Mouse (Mus musculus) liver, embryonic 13.5 days (tissue): Measurements from ENCODE around the gene Atp6v1b1. TPM values are rescaled to one million over a fixed set of nuclear protein-coding genes. Genes with fewer than 3 reads are reported as not detected.

Experiments used
- ATAC-seq: fragments of 200-750 bp; cut with Nextera tagmentation; 2 replicates; pipeline ENCODE4 v1.8.0; 2017; ENCODE audit warnings: low read depth, mild to moderate bottlenecking, moderate number of reproducible peaks, moderate library complexity
- DNase-seq: peaks from one replicate; pipeline ENCODE4 v3.0.0; 2022
- H3K27ac ChIP-seq: fragments of 300-500 bp; sonication (generic); 2 replicates; pipeline ENCODE4 v1.5.1; 2015; ENCODE audit warnings: moderate library complexity, mild to moderate bottlenecking, inconsistent platforms
- H3K27me3 ChIP-seq: fragments of 300-500 bp; sonication (generic); 2 replicates; pipeline ENCODE4 v1.6.1; 2015; ENCODE audit warnings: mild to moderate bottlenecking, inconsistent platforms
- H3K36me3 ChIP-seq: fragments of 300-500 bp; sonication (generic); 2 replicates; pipeline ENCODE4 v1.6.1; 2015; ENCODE audit warnings: mild to moderate bottlenecking, inconsistent platforms
- H3K4me1 ChIP-seq: fragments of 300-500 bp; sonication (generic); replicated peaks from 2 replicates; pipeline ENCODE4 v1.6.1; 2015; ENCODE audit warnings: inconsistent platforms
- H3K4me2 ChIP-seq: fragments of 300-500 bp; sonication (generic); 2 replicates; pipeline ENCODE4 v1.6.1; 2015; ENCODE audit warnings: inconsistent platforms, mild to moderate bottlenecking, moderate library complexity
- H3K4me3 ChIP-seq: fragments of 300-500 bp; sonication (generic); replicated peaks from 2 replicates; pipeline ENCODE4 v1.5.1; 2015; ENCODE audit warnings: mild to moderate bottlenecking, inconsistent platforms
- H3K9ac ChIP-seq: fragments of 300-500 bp; sonication (generic); 2 replicates; pipeline ENCODE4 v1.6.1; 2015; ENCODE audit warnings: mild to moderate bottlenecking, inconsistent platforms
- H3K9me3 ChIP-seq: fragments of 300-500 bp; sonication (generic); replicated peaks from 2 replicates; pipeline ENCODE4 v1.6.1; 2016; ENCODE audit warnings: inconsistent platforms
- whole genome bisulfite sequencing: fragments of 180-500 bp; shearing (Covaris S2); methylation state at CpG from one replicate; pipeline ENCODE4 v1.1.7; 2015; ENCODE audit not compliant: insufficient replicate concordance; 5-methylcytosine and 5-hydroxymethylcytosine counted together
- polyA plus RNA-seq: library from polyadenylated mRNA; unstranded; fragments of >200 nt; fragmentation: Nextera tagmentation; extraction: Ambion mirVana; gene quantifications from 2 replicates; pipeline ENCODE4 v1.2.1, GENCODE M21; 2015

Atp6v1b1 gene
- polyA plus RNA-seq, 1 experiment from 2014 or later = not detected

DNA sequence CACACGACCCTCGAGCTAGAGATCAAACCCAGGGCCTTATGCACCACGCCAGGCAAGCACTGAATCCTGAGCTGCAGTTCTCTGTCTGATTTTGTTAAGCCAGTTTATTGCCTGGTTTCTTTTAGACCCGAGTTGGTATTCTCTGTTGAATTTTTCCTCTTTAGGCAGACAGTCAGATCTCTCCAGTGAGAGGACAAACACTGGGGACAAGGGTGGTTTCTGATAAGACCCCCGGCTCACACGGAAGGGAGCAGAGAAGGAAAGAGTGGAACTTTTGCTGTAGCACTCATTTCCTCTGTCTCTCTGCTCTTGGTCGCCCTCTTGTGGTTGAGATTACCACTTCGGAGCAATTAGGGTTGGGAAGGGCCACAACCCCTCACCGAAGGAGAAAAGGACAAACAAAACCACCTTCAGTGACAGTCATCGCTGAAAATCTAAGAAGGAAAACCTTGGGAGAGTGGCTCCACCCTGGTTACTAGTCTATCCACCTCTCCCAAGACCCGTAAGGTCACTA is 7.4 kb downstream of the Atp6v1b1 start:
- 6% methylated on average over 11 of the region's 11 CpGs for WGBS
- H3K27me3 ChIP-seq = peaks cover 47% of the 10 kb centered on the region

DNA sequence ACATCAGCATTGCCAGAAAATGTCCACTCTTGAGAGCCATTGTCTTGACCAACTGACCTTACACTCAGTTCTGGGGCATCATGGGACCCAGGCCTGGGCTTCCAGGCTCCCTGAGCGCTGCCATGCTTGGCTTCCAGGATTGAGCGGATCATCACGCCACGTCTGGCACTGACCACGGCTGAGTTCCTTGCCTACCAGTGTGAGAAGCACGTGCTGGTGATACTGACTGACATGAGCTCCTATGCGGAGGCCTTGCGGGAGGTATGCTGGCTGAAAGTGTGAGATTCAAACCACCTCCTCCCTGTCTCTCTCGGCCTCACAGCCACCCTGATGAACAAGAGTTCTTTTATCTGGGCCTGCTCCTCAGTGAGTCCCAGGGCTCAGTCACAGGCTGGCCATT is 13.3 kb downstream of the Atp6v1b1 start:
- Histone ChIP-seq H3K27ac (no peak overlapping the region), H3K4me2 (no peak overlapping the region), H3K27me3 (peaks cover 82% of the 10 kb centered on the region), H3K4me1 (no peaks in the 10 kb centered on the region), H3K36me3 (no peaks in the 10 kb centered on the region), H3K9me3 (no peaks in the 10 kb centered on the region), H3K4me3 (no peak overlapping the region), H3K9ac (no peak overlapping the region)
- 69% methylated on average over 9 of the region's 9 CpGs for WGBS
- ATAC-seq (no peak), DNase-seq (no peak)

More for the DNA sequence above, 7.4 kb downstream of the Atp6v1b1 start:
- no peak overlapping the region for H3K4me3 ChIP-seq
- H3K4me2 ChIP-seq = no peak overlapping the region
- H3K4me1 ChIP-seq = 0 out of 2 replicates have a peak, but pooled peaks cover 3% of the 10 kb centered on the region
- H3K9ac ChIP-seq = no peak overlapping the region
- no peak overlapping the region for H3K27ac ChIP-seq
- peak; percentile 21 for DNase-seq
- no peaks in the 10 kb centered on the region for H3K9me3 ChIP-seq
- no peaks in the 10 kb centered on the region for H3K36me3 ChIP-seq
- no peak for ATAC-seq

DNA sequence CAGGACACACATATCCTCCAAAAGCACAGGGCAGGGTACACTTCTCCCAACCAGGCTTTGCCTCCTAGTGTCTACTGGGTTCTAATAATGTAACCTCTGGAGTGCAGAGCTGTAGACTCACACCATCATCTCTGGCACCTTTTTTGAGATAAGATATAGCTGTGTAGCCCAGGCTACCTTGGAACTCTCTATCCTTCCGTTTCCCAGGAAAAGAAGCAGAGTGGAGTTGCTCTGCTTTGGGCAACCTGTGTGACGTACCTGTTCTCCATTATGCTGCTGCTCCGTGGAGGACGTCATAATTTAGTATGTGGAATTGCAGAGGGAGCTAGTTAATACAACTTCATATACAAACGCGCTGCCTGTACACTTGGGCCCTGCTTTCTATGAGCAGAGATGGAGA is 19.6 kb downstream of the Atp6v1b1 start, which contains the start of gene Ankrd53:
Gene Ankrd53, plus strand, starts transcription at position 301 of the 400 bp plus-strand sequence.
- ATAC-seq (no peak), DNase-seq (no peak)
- 37% methylated on average over 6 of the region's 6 CpGs for WGBS
- H3K4me1 ChIP-seq = peaks cover 11% of the 10 kb centered on the region; the same call in 1 of the 2 replicates
- H3K9me3 ChIP-seq = no peaks in the 10 kb centered on the region
- H3K27ac ChIP-seq = no peak within 1 kb of the TSS
- no peaks in the 10 kb centered on the region for H3K36me3 ChIP-seq
- H3K9ac ChIP-seq = 0 out of 2 replicates have a peak within 1 kb of the TSS, but pooled peaks have one; percentile 9
- H3K27me3 ChIP-seq = peaks cover 65% of the 10 kb centered on the region
- peak within 1 kb of the TSS; percentile 27 for H3K4me3 ChIP-seq
- peak within 1 kb of the TSS; percentile 55 for H3K4me2 ChIP-seq

DNA sequence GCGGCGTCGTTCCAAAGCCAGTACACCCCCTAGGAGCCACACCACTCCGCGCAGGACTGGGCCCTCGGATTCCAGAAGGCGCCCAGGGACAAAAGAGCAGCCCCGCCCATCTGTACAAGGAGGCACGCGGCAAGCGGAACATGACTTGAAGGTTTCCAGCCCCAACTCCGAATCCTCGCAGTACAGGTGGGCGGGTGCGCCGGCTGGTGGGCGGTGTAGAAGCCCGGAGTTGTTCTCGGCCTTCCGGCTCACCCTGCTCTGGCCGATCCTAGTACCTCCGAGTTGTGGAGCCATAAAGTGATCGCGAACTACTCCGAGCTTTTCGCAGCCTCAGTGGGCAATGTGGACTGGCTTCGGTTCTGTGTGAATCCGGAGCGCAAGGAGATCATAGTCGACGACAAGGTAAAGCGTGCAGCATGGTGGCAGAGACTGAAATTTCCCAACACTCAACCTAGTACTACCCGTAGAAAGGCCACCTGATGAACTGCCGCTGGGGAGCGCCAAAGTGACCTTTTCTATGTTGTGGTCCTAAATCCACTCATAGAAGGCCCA is 20.2 kb downstream of the Atp6v1b1 start:
- ATAC-seq (peak; percentile 31; the same call in 1 of the 2 replicates), DNase-seq (no peak)
- Histone ChIP-seq H3K27ac (no peak overlapping the region), H3K27me3 (peaks cover 59% of the 10 kb centered on the region), H3K36me3 (no peaks in the 10 kb centered on the region), H3K4me1 (peaks cover 11% of the 10 kb centered on the region; the same call in 1 of the 2 replicates), H3K4me2 (peak overlapping the region; percentile 55), H3K9me3 (no peaks in the 10 kb centered on the region), H3K9ac (0 out of 2 replicates have a peak overlapping the region, but pooled peaks have one; percentile 9), H3K4me3 (peak overlapping the region; percentile 27)
- 4% methylated on average over 35 of the region's 35 CpGs for WGBS

DNA sequence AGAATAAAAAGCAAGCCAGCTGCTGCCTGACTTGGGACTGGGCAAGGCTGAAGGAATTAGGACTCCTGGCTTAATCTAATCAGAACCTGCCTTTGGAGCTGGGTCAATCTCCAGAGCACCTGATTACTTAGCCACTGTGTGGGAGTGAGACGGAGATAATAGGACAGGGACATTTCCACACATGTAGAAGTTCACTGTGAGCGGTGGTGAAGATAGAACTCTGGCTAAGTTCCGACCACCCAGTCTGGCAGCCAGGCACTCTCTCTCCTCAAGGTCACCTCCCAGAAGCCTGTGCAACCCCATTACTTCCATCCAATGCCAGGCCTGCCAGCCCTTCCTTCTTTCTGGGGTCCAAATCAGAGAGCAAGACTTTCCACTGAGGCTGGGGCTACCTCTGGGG is 24.2 kb downstream of the Atp6v1b1 start:
- 72% methylated on average over 3 of the region's 3 CpGs for WGBS
- H3K27ac ChIP-seq = no peak overlapping the region
- H3K4me1 ChIP-seq = peaks cover 11% of the 10 kb centered on the region; the same call in 1 of the 2 replicates
- H3K4me3 ChIP-seq = no peak overlapping the region
- H3K9ac ChIP-seq = no peak overlapping the region
- ATAC-seq (no peak), DNase-seq (no peak)
- peaks cover 25% of the 10 kb centered on the region for H3K27me3 ChIP-seq
- H3K9me3 ChIP-seq = no peaks in the 10 kb centered on the region
- H3K4me2 ChIP-seq = no peak overlapping the region
- H3K36me3 ChIP-seq = peaks cover 37% of the 10 kb centered on the region

DNA sequence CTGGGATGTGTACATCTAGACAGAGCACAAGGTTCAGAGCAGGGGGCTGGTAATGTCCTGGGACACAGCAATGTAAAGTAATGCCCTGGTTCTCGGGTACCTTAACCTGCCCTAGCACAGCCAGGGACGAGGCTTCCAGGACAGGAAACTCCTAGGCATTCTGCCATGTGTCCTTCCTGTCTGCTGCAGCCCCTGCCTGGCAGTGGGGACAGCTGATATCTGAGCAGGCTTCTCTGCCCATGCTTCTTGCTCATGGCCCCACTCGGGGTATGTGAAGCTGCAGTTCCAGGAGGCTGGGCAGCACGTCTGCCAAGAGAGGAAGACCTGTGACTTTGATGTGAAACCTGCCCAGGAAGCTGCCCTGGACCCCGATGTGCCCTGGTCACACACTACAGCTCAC is 25.7 kb downstream of the Atp6v1b1 start:
- Histone ChIP-seq H3K9me3 (no peaks in the 10 kb centered on the region), H3K27ac (no peak overlapping the region), H3K4me1 (peaks cover 6% of the 10 kb centered on the region), H3K4me3 (no peak overlapping the region), H3K36me3 (peaks cover 52% of the 10 kb centered on the region), H3K4me2 (no peak overlapping the region), H3K27me3 (peaks cover 10% of the 10 kb centered on the region), H3K9ac (no peak overlapping the region)
- DNase-seq (no peak), ATAC-seq (no peak)
- WGBS = 62% methylated on average over 5 of the region's 5 CpGs

DNA sequence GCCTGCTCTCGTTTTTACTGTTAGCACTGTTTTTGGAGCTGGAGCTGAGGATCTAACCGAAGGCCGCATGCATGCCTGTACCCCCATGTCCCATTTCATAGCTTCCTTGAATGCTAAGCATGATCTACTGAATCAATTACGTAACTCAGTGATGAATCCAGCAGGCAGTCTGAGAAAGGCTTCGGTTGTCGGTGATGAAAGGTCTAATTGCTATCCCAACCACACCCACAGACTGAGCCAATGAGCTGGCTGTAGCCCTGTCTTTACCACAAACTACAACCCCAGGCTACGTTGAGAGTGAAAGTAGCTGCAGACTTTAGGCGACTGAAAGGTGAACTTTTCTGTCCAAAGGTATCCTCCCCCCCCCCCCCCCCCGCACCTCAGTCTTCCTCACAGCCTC is 31.3 kb downstream of the Atp6v1b1 start:
- Histone ChIP-seq H3K27ac (peak overlapping the region; percentile 34; the same call in 1 of the 2 replicates), H3K4me1 (peaks cover 28% of the 10 kb centered on the region), H3K4me2 (peak overlapping the region; percentile 91), H3K27me3 (no peaks in the 10 kb centered on the region), H3K4me3 (peak overlapping the region; percentile 96), H3K36me3 (peaks cover 44% of the 10 kb centered on the region), H3K9ac (peak overlapping the region; percentile 95), H3K9me3 (no peaks in the 10 kb centered on the region)
- DNase-seq (no peak), ATAC-seq (no peak)
- WGBS = 58% methylated on average over 9 of the region's 9 CpGs

DNA sequence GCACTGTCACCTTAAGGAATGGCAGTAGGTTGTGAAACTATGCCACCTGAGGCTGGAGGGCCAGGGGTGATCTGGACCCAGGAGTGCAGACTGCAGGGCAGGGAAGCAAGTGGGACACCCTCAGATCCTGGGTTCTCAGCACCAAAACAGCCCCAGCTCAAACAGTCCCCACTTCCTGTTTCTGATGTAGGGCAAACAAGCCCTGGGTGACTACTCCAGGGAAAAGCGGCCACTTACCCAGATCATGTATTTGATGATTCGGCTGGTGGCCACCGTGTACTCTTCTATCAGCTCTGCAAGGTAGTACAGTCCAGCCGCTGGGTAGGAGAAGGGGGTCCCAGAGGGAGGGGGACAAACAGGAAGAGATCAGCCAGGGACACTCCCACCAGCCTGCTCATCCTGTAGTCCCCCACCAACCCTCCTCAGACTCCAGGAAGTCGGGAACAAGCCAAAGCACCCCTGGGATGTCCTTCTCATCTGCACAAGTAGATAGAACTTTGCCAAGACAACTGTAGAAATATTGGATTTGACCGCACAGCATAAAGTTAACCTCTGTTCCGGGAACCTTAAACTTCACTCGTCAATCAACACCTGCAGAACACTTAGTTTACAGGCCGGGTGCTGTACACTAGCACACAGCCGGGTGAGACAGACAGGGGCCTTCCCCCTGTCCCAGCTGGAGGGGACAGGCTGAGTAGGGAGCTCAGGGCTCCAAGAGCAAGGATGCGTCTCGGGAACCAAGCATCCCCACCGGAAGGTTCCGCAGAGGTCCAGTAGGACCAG is 32.2 kb downstream of the Atp6v1b1 start:
- H3K36me3 ChIP-seq = peaks cover 35% of the 10 kb centered on the region
- H3K9me3 ChIP-seq = no peaks in the 10 kb centered on the region
- H3K27ac ChIP-seq = peak overlapping the region; percentile 89
- peaks cover 28% of the 10 kb centered on the region for H3K4me1 ChIP-seq
- ATAC-seq = peak; percentile 55
- H3K27me3 ChIP-seq = no peaks in the 10 kb centered on the region
- WGBS = 1% methylated on average over 14 of the region's 14 CpGs
- H3K9ac ChIP-seq = peak overlapping the region; percentile 95
- H3K4me3 ChIP-seq = peak overlapping the region; percentile 96
- peak overlapping the region; percentile 91 for H3K4me2 ChIP-seq
- DNase-seq = peak; percentile 15

DNA sequence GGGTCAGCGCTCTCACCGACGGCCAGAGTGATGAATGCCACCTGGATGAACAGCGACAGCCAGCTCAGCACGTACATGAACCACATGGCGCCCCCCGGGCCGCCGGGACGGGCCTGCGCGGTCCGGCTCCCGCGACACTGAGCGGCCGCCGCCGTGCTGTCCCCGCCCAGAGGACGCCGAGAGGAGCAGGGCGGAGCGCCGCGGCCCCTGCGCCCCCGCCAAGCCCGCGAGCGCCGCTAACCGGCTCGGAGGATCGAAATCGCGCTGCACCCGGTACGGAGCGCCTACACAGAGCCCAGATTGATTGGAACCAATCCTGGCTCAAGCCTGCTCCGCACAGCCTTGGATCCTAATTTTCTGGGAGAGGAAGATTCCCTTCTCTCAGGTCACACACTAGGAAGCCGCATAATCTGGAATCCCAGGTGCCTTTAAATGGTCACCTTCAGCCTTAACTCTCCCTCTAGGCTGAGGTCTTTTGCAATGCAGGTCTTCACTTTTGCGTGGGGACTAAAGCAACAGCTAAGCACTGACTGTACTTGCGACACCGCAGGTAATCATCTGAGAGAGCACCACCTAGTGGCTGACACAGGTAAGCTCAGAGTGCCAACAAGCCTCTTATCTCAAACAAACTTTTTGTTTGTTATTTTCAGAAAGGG is 33.0 kb downstream of the Atp6v1b1 start, which contains the start of gene Tex261:
Gene Tex261, minus strand, starts transcription at position 176 of the 656 bp plus-strand sequence.
- WGBS = under 1% methylated on average over 45 of the region's 45 CpGs
- Histone ChIP-seq H3K27ac (peak within 1 kb of the TSS; percentile 89), H3K27me3 (no peaks in the 10 kb centered on the region), H3K36me3 (peaks cover 27% of the 10 kb centered on the region), H3K4me1 (peaks cover 28% of the 10 kb centered on the region), H3K4me3 (peak within 1 kb of the TSS; percentile 96), H3K9ac (peak within 1 kb of the TSS; percentile 95), H3K4me2 (peak within 1 kb of the TSS; percentile 91), H3K9me3 (no peaks in the 10 kb centered on the region)
- peak; percentile 80 for DNase-seq
- ATAC-seq = peak; percentile 94

DNA sequence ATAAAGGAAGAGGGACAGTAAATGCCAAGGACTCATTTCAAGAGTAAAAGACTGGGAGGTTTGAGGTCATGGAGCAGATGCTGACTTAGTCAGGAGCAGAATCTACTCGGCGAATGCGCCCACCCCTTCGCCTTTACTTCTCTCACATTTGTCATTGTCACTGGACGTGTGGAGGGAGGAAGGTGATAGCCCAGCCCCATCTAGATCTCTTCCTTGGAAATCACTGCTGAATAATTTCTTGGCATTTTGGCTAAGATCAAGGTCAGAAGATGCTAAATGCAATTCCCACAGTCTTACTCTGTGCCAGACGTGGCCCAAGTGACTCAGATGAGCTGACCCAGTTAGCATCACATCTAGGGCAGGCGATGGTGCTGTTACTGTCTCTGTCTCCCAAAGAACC is 35.5 kb downstream of the Atp6v1b1 start:
- no peak overlapping the region for H3K9ac ChIP-seq
- 78% methylated on average over 7 of the region's 7 CpGs for WGBS
- DNase-seq (no peak), ATAC-seq (no peak)
- H3K27me3 ChIP-seq = no peaks in the 10 kb centered on the region
- no peaks in the 10 kb centered on the region for H3K9me3 ChIP-seq
- no peak overlapping the region for H3K4me2 ChIP-seq
- no peak overlapping the region for H3K4me3 ChIP-seq
- peak overlapping the region; percentile 34; the same call in 1 of the 2 replicates for H3K27ac ChIP-seq
- peaks cover 2% of the 10 kb centered on the region; the same call in 1 of the 2 replicates for H3K36me3 ChIP-seq
- H3K4me1 ChIP-seq = peaks cover 24% of the 10 kb centered on the region

DNA sequence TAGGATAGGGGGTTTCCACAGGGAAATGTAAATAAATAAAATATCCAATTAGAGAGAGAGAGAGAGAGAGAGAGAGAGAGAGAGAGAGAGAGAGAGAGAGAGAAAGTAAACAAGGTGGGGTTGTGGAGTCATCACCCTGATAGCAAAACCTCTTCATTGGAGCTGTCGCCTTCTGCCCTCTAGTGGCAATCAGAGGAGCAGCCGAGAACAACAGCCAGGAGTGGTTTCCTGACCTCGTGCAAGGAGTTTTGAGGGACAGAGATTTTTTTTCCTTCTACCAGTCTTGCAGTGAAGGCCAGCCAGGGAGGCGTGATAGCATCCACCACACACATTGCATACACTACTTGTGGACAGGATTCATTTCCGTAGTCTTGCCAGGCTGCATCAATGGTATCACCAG is 36.2 kb downstream of the Atp6v1b1 start:
- peak; percentile 41 for DNase-seq
- WGBS = 8% methylated on average over 5 of the region's 5 CpGs
- H3K9me3 ChIP-seq = no peaks in the 10 kb centered on the region
- H3K4me1 ChIP-seq = peaks cover 17% of the 10 kb centered on the region
- ATAC-seq = no peak
- H3K27me3 ChIP-seq = no peaks in the 10 kb centered on the region
- no peak overlapping the region for H3K4me3 ChIP-seq
- H3K4me2 ChIP-seq = no peak overlapping the region
- H3K9ac ChIP-seq = no peak overlapping the region
- H3K27ac ChIP-seq = no peak overlapping the region
- no peaks in the 10 kb centered on the region for H3K36me3 ChIP-seq
